Mouse (Mus musculus) urinary bladder, postnatal 10 days (tissue): ENCODE data around the gene Ccdc154.

Source experiments
- DNase-seq: peaks from one replicate; pipeline ENCODE4 v3.0.0; 2022; ENCODE audit warnings: low spot score

Gene Ccdc154

GRCm38 (mm10) chr17:25184961-25185360 lies 22.7 kb downstream of the Ccdc154 start:
- DNase-seq = no peak

GRCm38 (mm10) chr17:25187784-25188149 lies 25.5 kb downstream of the Ccdc154 start:
- DNase-seq = no peak

GRCm38 (mm10) chr17:25188150-25189031 lies 26.1 kb downstream of the Ccdc154 start, which contains the start of gene Unkl:
Gene Unkl, plus strand, starts transcription at chr17:25188397.
- DNase-seq = no peak

GRCm38 (mm10) chr17:25189091-25189490 lies 26.8 kb downstream of the Ccdc154 start:
- no peak for DNase-seq

GRCm38 (mm10) chr17:25202401-25202800 lies 40.1 kb downstream of the Ccdc154 start:
- no peak for DNase-seq

- no peak for DNase-seq
Measured at GRCm38 (mm10) chr17:25210006-25210405, 47.7 kb downstream of the Ccdc154 start.

- no peak for DNase-seq
Measured at GRCm38 (mm10) chr17:25210680-25211466, 48.6 kb downstream of the Ccdc154 start.

- no peak for DNase-seq
Measured at GRCm38 (mm10) chr17:25211705-25212104, 49.4 kb downstream of the Ccdc154 start.

- DNase-seq = no peak
Measured at GRCm38 (mm10) chr17:25215431-25215830, 53.2 kb downstream of the Ccdc154 start.

GRCm38 (mm10) chr17:25218967-25219366 lies 56.7 kb downstream of the Ccdc154 start:
- no peak for DNase-seq

- no peak for DNase-seq
Measured at GRCm38 (mm10) chr17:25219492-25220295, 57.4 kb downstream of the Ccdc154 start.

GRCm38 (mm10) chr17:25220746-25221145 lies 58.5 kb downstream of the Ccdc154 start:
- no peak for DNase-seq
